Mouse (Mus musculus): ENCODE measurements around the gene Cpe.

Cpe gene

DNA sequence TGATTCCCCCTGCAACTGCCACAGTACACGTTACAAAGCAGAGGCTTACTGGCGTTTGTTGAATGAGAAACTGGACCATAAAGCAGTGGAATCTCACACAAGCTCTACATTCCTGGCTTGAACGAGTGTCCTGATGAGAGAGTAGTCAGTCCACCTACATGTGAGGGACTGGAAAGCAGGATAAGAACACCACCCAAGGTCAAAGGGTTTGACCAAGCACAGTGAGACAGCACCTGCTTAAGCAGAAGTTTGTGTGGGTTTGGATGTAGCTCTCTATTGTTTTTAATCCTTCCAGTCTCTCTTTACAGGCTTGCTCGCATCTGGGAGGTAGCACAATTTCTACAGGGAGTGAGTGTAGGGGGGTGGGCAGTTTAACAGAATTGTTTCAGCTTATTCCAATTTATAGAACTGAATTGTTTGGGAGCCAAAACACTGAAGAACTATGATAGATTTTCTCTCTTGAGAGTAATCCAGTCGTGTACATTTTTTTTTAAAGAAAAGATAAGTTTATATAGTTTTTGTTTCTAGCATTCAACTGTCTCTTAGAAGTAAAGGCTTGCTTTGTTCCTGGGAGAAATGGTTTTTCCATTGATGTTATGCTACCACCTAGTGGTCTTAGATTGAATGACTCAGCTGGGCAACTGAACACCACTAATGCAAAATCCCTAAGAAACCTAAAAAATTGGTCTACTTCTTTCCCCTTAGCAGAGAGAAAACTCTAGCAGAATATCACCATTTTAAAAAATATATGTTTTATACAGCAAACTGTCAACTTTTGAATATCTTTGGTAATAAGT lies 144.6 kb downstream of the Cpe start:
- no peak for DNase-seq (ENCODE audit: low spot score)

DNA sequence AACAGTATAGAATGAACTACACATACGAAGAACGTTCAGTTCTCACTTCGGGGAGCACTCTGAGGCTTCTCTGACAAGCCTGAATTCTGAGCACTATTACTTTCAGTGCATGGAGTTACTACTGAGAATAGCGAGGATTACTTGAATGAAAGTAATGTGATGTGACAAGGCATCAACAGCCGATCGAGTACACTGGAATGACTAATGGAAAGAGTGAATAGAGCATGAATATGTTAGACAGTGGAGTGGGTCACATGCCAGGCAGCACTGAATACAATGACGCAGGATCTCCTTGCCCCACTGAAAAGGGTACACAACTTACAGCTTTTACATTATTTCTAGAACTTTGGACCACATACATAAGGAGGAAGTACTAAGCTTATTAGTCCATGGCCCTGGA lies 149.4 kb downstream of the Cpe start:
- no peak for DNase-seq (ENCODE audit: low spot score)

Data from spleen, adult 12 weeks (tissue).